Mouse (Mus musculus): ENCODE measurements around the gene Cfap74.

DNA sequence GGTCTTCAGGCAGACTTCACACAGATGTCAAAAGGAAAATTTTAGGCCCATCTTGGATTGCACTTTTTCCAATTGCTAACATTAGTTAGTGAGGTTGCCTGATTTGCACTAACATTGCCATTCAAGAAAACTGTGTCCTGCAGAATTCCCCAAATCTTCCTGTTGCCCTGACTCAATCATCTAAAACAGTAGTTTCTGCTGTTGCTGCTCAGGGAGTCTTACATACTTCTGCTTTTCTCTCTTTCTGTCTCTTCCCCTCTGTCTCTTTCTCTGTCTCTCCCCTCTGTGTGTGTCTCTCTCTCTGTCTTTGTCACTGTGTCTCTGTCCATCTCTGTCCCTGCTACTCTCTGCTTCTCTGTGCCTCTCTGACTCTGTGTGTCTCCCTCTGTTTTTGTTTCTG lies 19.5 kb downstream of the Cfap74 start:
- TF ChIP-seq CTCF (IDR thresholded peaks at IDR 0.05) (no peak), EP300 (IDR thresholded peaks at IDR 0.05) (no peak)
